Mouse (Mus musculus): ENCODE results near the gene Sgms1. TPM values are rescaled to one million over a fixed set of nuclear protein-coding genes. Genes with fewer than 3 reads are reported as not detected.
A peak's percentile ranks its signal among the peaks of the same experiment; 100 is the strongest.

Gene Sgms1
- polyA plus RNA-seq, 1 experiment = 8.5 TPM

DNA sequence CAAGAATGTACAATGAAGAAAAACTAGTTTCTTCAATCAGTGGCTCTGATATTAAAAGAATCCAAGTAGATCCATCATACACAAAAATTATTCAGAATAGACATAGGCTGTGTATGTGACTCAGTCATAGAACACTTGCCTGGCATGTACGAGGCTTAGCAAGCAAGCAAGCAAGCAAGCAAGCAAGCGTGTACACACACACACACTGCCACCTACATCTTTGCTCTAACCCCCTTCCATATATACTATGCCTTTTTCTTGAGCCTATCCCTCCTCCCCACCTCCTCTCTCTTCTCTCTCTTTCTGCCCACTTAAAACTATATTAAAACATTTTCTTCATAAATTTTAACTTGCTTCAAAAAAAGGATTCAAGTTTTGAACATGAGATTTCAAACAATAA lies 54.8 kb downstream of the Sgms1 start:
- H3K4me3 ChIP-seq = no peak overlapping the region
- H3K4me2 ChIP-seq (ENCODE audit: low read depth) = no peak overlapping the region
- no peaks in the 10 kb centered on the region for H3K79me2 ChIP-seq (ENCODE audit: control insufficient read depth, insufficient read depth)
- TF ChIP-seq CEBPB (IDR thresholded peaks at IDR 0.05; ENCODE audit: insufficient read depth, poor library complexity, severe bottlenecking) (no peak), MAX (IDR thresholded peaks at IDR 0.05; ENCODE audit: low read depth) (no peak)
- H3ac ChIP-seq (ENCODE audit: control insufficient read depth, insufficient read length) = no peak overlapping the region
- no peaks in the 10 kb centered on the region for H3K36me3 ChIP-seq (ENCODE audit: control insufficient read depth, insufficient read depth)
- no peaks in the 10 kb centered on the region for H3K27me3 ChIP-seq (ENCODE audit: control insufficient read depth, insufficient read depth, insufficient read length)

DNA sequence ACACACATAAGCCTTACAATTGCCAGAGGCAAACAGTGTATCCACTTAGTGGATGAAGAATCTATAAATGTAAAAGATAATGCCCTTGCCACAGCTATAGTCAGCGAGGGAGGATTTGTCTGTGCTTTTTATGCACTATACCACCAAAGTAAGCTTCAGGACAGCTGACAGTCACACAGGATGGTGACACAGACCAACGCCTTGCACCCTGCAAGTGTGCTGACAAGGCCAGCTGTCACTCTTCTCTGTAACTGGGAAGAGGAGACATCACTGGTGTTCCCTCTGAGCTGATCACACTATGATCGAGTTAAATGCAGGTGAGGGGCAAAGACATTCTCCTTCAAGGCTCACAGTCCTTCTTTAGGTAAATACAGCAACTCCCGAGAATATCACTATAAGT lies 56.0 kb downstream of the Sgms1 start:
- H3K79me2 ChIP-seq (ENCODE audit: control insufficient read depth, insufficient read depth) = no peaks in the 10 kb centered on the region
- no peaks in the 10 kb centered on the region for H3K27me3 ChIP-seq (ENCODE audit: control insufficient read depth, insufficient read depth, insufficient read length)
- H3ac ChIP-seq (ENCODE audit: control insufficient read depth, insufficient read length) = no peak overlapping the region
- no peak overlapping the region for H3K4me3 ChIP-seq
- TF ChIP-seq MYOD1 (IDR thresholded peaks at IDR 0.05; ENCODE audit: control insufficient read depth in 1 of 3, insufficient read length in 2 of 3, low read depth in 2 of 3) (peak in 2 of 3 experiments; percentile 23 to 85), POLR2AphosphoS2 (IDR thresholded peaks at IDR 0.05; ENCODE audit: insufficient read length, low read depth) (no peak), MYOG (IDR thresholded peaks at IDR 0.05; ENCODE audit: control insufficient read depth in 1 of 3, insufficient read depth in 1 of 3, insufficient read length in 2 of 3, low read depth in 2 of 3) (peak; percentile 38 to 81 (median 72))
- H3K4me2 ChIP-seq (ENCODE audit: low read depth) = no peak overlapping the region
- H3K36me3 ChIP-seq (ENCODE audit: control insufficient read depth, insufficient read depth) = no peaks in the 10 kb centered on the region

GRCm38 (mm10) chr19:32332779-32333460 lies 56.6 kb downstream of the Sgms1 start:
- no peak for TF ChIP-seq MAX (IDR thresholded peaks at IDR 0.05; ENCODE audit: low read depth)

GRCm38 (mm10) chr19:32330231-32330630 lies 59.3 kb downstream of the Sgms1 start:
- no peaks in the 10 kb centered on the region for H3K36me3 ChIP-seq (ENCODE audit: control insufficient read depth, insufficient read depth)
- no peaks in the 10 kb centered on the region for H3K79me2 ChIP-seq (ENCODE audit: control insufficient read depth, insufficient read depth)
- no peak for TF ChIP-seq TCF3 (IDR thresholded peaks at IDR 0.05; ENCODE audit: insufficient read length, low read depth)
- no peak for TF ChIP-seq SRF (IDR thresholded peaks at IDR 0.05; ENCODE audit: control insufficient read depth, insufficient read length, low read depth)
- TF ChIP-seq MYOD1 (IDR thresholded peaks at IDR 0.05; ENCODE audit: control insufficient read depth in 1 of 3, insufficient read length in 2 of 3, low read depth in 2 of 3) = no peak
- TF ChIP-seq REST (IDR thresholded peaks at IDR 0.05; ENCODE audit: insufficient read depth, insufficient read length) = no peak
- TF ChIP-seq CEBPB (IDR thresholded peaks at IDR 0.05; ENCODE audit: insufficient read depth, poor library complexity, severe bottlenecking) = no peak
- no peak for TF ChIP-seq E2F4 (IDR thresholded peaks at IDR 0.05; ENCODE audit: insufficient read depth)
- TF ChIP-seq MAX (IDR thresholded peaks at IDR 0.05; ENCODE audit: low read depth) = no peak
- no peak for TF ChIP-seq MYOG (IDR thresholded peaks at IDR 0.05; ENCODE audit: control insufficient read depth in 1 of 3, insufficient read depth in 1 of 3, insufficient read length in 2 of 3, low read depth in 2 of 3)
- TF ChIP-seq POLR2A (IDR thresholded peaks at IDR 0.05; ENCODE audit: insufficient read length, low read depth) = no peak
- no peak for TF ChIP-seq USF1 (IDR thresholded peaks at IDR 0.05; ENCODE audit: low read depth)
- no peak for TF ChIP-seq TCF12 (IDR thresholded peaks at IDR 0.05; ENCODE audit: insufficient read depth, poor library complexity, severe bottlenecking)
- no peak for TF ChIP-seq POLR2AphosphoS2 (IDR thresholded peaks at IDR 0.05; ENCODE audit: insufficient read length, low read depth)
- H3K27me3 ChIP-seq (ENCODE audit: control insufficient read depth, insufficient read depth, insufficient read length) = no peaks in the 10 kb centered on the region
- H3K4me2 ChIP-seq (ENCODE audit: low read depth) = no peak overlapping the region
- no peak overlapping the region for H3K4me3 ChIP-seq
- H3ac ChIP-seq (ENCODE audit: control insufficient read depth, insufficient read length) = no peak overlapping the region

More at GRCm38 (mm10) chr19:32332779-32333460, 56.6 kb downstream of the Sgms1 start:
- Histone ChIP-seq H3K79me2 (ENCODE audit: control insufficient read depth, insufficient read depth) (no peaks in the 10 kb centered on the region), H3K4me3 (no peak overlapping the region), H3K36me3 (ENCODE audit: control insufficient read depth, insufficient read depth) (no peaks in the 10 kb centered on the region), H3ac (ENCODE audit: control insufficient read depth, insufficient read length) (no peak overlapping the region), H3K27me3 (ENCODE audit: control insufficient read depth, insufficient read depth, insufficient read length) (no peaks in the 10 kb centered on the region), H3K4me2 (ENCODE audit: low read depth) (no peak overlapping the region)

GRCm38 (mm10) chr19:32329511-32329910 lies 60.0 kb downstream of the Sgms1 start:
- Histone ChIP-seq H3K4me3 (no peak overlapping the region), H3K36me3 (ENCODE audit: control insufficient read depth, insufficient read depth) (no peaks in the 10 kb centered on the region), H3K79me2 (ENCODE audit: control insufficient read depth, insufficient read depth) (no peaks in the 10 kb centered on the region), H3K4me2 (ENCODE audit: low read depth) (no peak overlapping the region), H3ac (ENCODE audit: control insufficient read depth, insufficient read length) (no peak overlapping the region), H3K27me3 (ENCODE audit: control insufficient read depth, insufficient read depth, insufficient read length) (no peaks in the 10 kb centered on the region)
- TF ChIP-seq POLR2A (IDR thresholded peaks at IDR 0.05; ENCODE audit: insufficient read length, low read depth) (no peak), CEBPB (IDR thresholded peaks at IDR 0.05; ENCODE audit: insufficient read depth, poor library complexity, severe bottlenecking) (no peak), TCF3 (IDR thresholded peaks at IDR 0.05; ENCODE audit: insufficient read length, low read depth) (no peak), REST (IDR thresholded peaks at IDR 0.05; ENCODE audit: insufficient read depth, insufficient read length) (no peak), MYOD1 (IDR thresholded peaks at IDR 0.05; ENCODE audit: control insufficient read depth in 1 of 3, insufficient read length in 2 of 3, low read depth in 2 of 3) (no peak), E2F4 (IDR thresholded peaks at IDR 0.05; ENCODE audit: insufficient read depth) (no peak), POLR2AphosphoS2 (IDR thresholded peaks at IDR 0.05; ENCODE audit: insufficient read length, low read depth) (no peak), USF1 (IDR thresholded peaks at IDR 0.05; ENCODE audit: low read depth) (no peak)

Measured in myocyte (in vitro differentiated cells).